Mouse (Mus musculus) MEL (cell line): Measurements from ENCODE around the gene Dapk1. TPM values are rescaled to one million over a fixed set of nuclear protein-coding genes. Genes with fewer than 3 reads are reported as not detected.

ENCODE experiments used
- DNase-seq: peaks from one replicate; pipeline ENCODE4 v3.0.0; 2011; ENCODE audit warnings: low read depth, low spot score
- H3K27ac ChIP-seq: 2 replicates; pipeline ENCODE4 v1.5.1; 2012; ENCODE audit warnings: low read depth, mild to moderate bottlenecking, control low read depth, low read length, moderate library complexity; ENCODE audit not compliant: control insufficient read depth
- H3K27me3 ChIP-seq, 2 experiments: fragments of 150-350 bp in 1 of 2; sonication (generic) in 1 of 2; 2 replicates each; pipeline ENCODE4 v1.6.1; 2012; ENCODE audit warnings: low read length in 2 of 2, mild to moderate bottlenecking in 2 of 2, improper control_type of control experiment in 1 of 2, moderate library complexity in 1 of 2; ENCODE audit not compliant: insufficient read depth in 2 of 2, control insufficient read depth in 1 of 2
- H3K36me3 ChIP-seq, 2 experiments: 2 replicates each; pipeline ENCODE4 v1.6.1; 2012 to 2014; ENCODE audit warnings: low read length in 2 of 2, improper control_type of control experiment in 1 of 2, inconsistent platforms in 1 of 2, mild to moderate bottlenecking in 1 of 2; ENCODE audit not compliant: insufficient read depth in 2 of 2, control insufficient read depth in 1 of 2
- H3K4me1 ChIP-seq, 2 experiments: fragments of 150-350 bp in 1 of 2; sonication (generic) in 1 of 2; 2 replicates each; pipeline ENCODE4 v1.6.1; 2012; ENCODE audit warnings: low read length in 2 of 2, improper control_type of control experiment in 1 of 2, mild to moderate bottlenecking in 1 of 2; ENCODE audit not compliant: insufficient read depth in 2 of 2, control insufficient read depth in 1 of 2
- H3K4me3 ChIP-seq, 2 experiments: fragments of 150-350 bp in 1 of 2; sonication (generic) in 1 of 2; 2 replicates each; pipeline ENCODE4 v1.5.1; 2012; ENCODE audit warnings: low read depth in 2 of 2, low read length in 2 of 2, mild to moderate bottlenecking in 2 of 2, moderate library complexity in 2 of 2, control low read depth in 1 of 2, improper control_type of control experiment in 1 of 2; ENCODE audit not compliant: control insufficient read depth in 1 of 2, insufficient read depth in 1 of 2
- H3K79me2 ChIP-seq: 2 replicates; pipeline ENCODE4 v1.6.1; 2012; ENCODE audit warnings: mild to moderate bottlenecking, low read length, moderate library complexity; ENCODE audit not compliant: control insufficient read depth, poor library complexity, insufficient read depth
- H3K9ac ChIP-seq: 2 replicates; pipeline ENCODE4 v1.6.1; 2012; ENCODE audit warnings: low read depth, mild to moderate bottlenecking, control low read depth, low read length, moderate library complexity; ENCODE audit not compliant: control insufficient read depth, poor library complexity, severe bottlenecking
- H3K9me3 ChIP-seq: fragments of 150-350 bp; sonication (generic); replicated peaks from 2 replicates; pipeline ENCODE4 v1.6.1; 2012; ENCODE audit warnings: mild to moderate bottlenecking, low read length, improper control_type of control experiment, moderate library complexity; ENCODE audit not compliant: insufficient read depth
- BHLHE40 ChIP-seq: IDR thresholded peaks from 2 replicates; pipeline ENCODE4 v1.6.1; 2012; ENCODE audit warnings: low read depth, mild to moderate bottlenecking, inconsistent platforms, low read length, improper control_type of control experiment, borderline replicate concordance
- CHD2 ChIP-seq: IDR thresholded peaks from 2 replicates; pipeline ENCODE4 v1.6.1; 2011; ENCODE audit warnings: low read length, improper control_type of control experiment
- CTCF ChIP-seq, 3 experiments: IDR thresholded peaks in 2 of 3; conservative IDR thresholded peaks in 1 of 3; 2 replicates each; pipeline ENCODE4 v1.5.1; 2011 to 2012; ENCODE audit warnings: low read length in 3 of 3, low read depth in 2 of 3, mild to moderate bottlenecking in 2 of 3, improper control_type of control experiment in 1 of 3, inconsistent platforms in 1 of 3, mixed read lengths in 1 of 3, moderate library complexity in 1 of 3; ENCODE audit not compliant: control insufficient read depth in 1 of 3, insufficient read depth in 1 of 3, poor library complexity in 1 of 3, severe bottlenecking in 1 of 3
- E2F4 ChIP-seq: IDR thresholded peaks from 2 replicates; pipeline ENCODE4 v1.6.1; 2011; ENCODE audit warnings: low read depth, low read length, improper control_type of control experiment, borderline replicate concordance
- EP300 ChIP-seq, 2 experiments: IDR thresholded peaks; 2 replicates each; pipeline ENCODE4 v1.6.1; 2011; ENCODE audit warnings: improper control_type of control experiment in 2 of 2, low read length in 2 of 2, low read depth in 1 of 2, mild to moderate bottlenecking in 1 of 2
- GABPA ChIP-seq: IDR thresholded peaks from 2 replicates; pipeline ENCODE4 v1.6.1; 2012; ENCODE audit warnings: low read depth, mild to moderate bottlenecking, inconsistent platforms, low read length, improper control_type of control experiment, moderate library complexity
- GATA1 ChIP-seq: IDR thresholded peaks from 2 replicates; pipeline ENCODE4 v1.6.1; 2011; ENCODE audit warnings: low read depth, low read length, improper control_type of control experiment
- HCFC1 ChIP-seq: IDR thresholded peaks from 2 replicates; pipeline ENCODE4 v1.6.1; 2012; ENCODE audit warnings: low read depth, mild to moderate bottlenecking, inconsistent platforms, low read length, improper control_type of control experiment, moderate library complexity
- KAT2A ChIP-seq: conservative IDR thresholded peaks from 2 replicates; pipeline ENCODE4 v1.6.1; 2012; ENCODE audit warnings: low read depth, low read length, improper control_type of control experiment, inconsistent platforms
- MAFK ChIP-seq: IDR thresholded peaks from 2 replicates; pipeline ENCODE4 v1.6.1; 2011; ENCODE audit warnings: low read depth, mild to moderate bottlenecking, low read length, improper control_type of control experiment, borderline replicate concordance
- MAX ChIP-seq: IDR thresholded peaks from 2 replicates; pipeline ENCODE4 v1.6.1; 2011; ENCODE audit warnings: low read length, improper control_type of control experiment
- MEF2A ChIP-seq: IDR thresholded peaks from 2 replicates; pipeline ENCODE4 v1.6.1; 2014; ENCODE audit warnings: low read depth, mild to moderate bottlenecking, inconsistent platforms, low read length, improper control_type of control experiment; ENCODE audit not compliant: poor library complexity, insufficient replicate concordance, severe bottlenecking; ENCODE audit errors: extremely low read depth
- MXI1 ChIP-seq: IDR thresholded peaks from 2 replicates; pipeline ENCODE4 v1.6.1; 2011; ENCODE audit warnings: mild to moderate bottlenecking, low read depth, low read length, improper control_type of control experiment
- MYB ChIP-seq: IDR thresholded peaks from 2 replicates; pipeline ENCODE4 v1.6.1; 2011; ENCODE audit warnings: mild to moderate bottlenecking, low read depth, low read length, improper control_type of control experiment
- POLR2AphosphoS2 ChIP-seq: IDR thresholded peaks from 2 replicates; pipeline ENCODE4 v1.6.1; 2011; ENCODE audit warnings: low read length, improper control_type of control experiment
- RAD21 ChIP-seq: IDR thresholded peaks from 2 replicates; pipeline ENCODE4 v1.6.1; 2011; ENCODE audit warnings: mild to moderate bottlenecking, low read depth, low read length, improper control_type of control experiment
- SIN3A ChIP-seq: IDR thresholded peaks from 2 replicates; pipeline ENCODE4 v1.6.1; 2012; ENCODE audit warnings: low read length, improper control_type of control experiment, inconsistent platforms
- SMC3 ChIP-seq: IDR thresholded peaks from 2 replicates; pipeline ENCODE4 v1.6.1; 2011; ENCODE audit warnings: low read depth, low read length, improper control_type of control experiment
- TAL1 ChIP-seq: IDR thresholded peaks from 2 replicates; pipeline ENCODE4 v1.6.1; 2012; ENCODE audit warnings: mild to moderate bottlenecking, inconsistent platforms, low read length, moderate library complexity, mixed read lengths
- TCF12 ChIP-seq: IDR thresholded peaks from 2 replicates; pipeline ENCODE4 v1.6.1; 2014; ENCODE audit warnings: low read depth, mild to moderate bottlenecking, inconsistent platforms, low read length, improper control_type of control experiment, moderate library complexity
- USF2 ChIP-seq, 2 experiments: IDR thresholded peaks; 2 replicates each; pipeline ENCODE4 v1.6.1; 2011 to 2012; ENCODE audit warnings: improper control_type of control experiment in 2 of 2, low read length in 2 of 2, borderline replicate concordance in 1 of 2, inconsistent platforms in 1 of 2, low read depth in 1 of 2, mild to moderate bottlenecking in 1 of 2; ENCODE audit not compliant: insufficient read depth in 1 of 2
- ZC3H11A ChIP-seq: IDR thresholded peaks from 2 replicates; pipeline ENCODE4 v1.6.1; 2012; ENCODE audit warnings: low read depth, mild to moderate bottlenecking, inconsistent platforms, low read length, improper control_type of control experiment
- polyA plus RNA-seq, 2 experiments: library from polyadenylated mRNA; stranded (reverse) in 1 of 2; unstranded in 1 of 2; fragments of >175 nt in 1 of 2; fragments of >200 nt in 1 of 2; gene quantifications; 2 replicates each; pipeline versions ENCODE4 v1.2.1 to v1.2.4; 2012; ENCODE audit warnings: low replicate concordance in 2 of 2, low read depth in 1 of 2; ENCODE audit not compliant: insufficient read length in 2 of 2, insufficient read depth in 1 of 2, missing spikeins in 1 of 2
- total RNA-seq: library from RNA; depleted of rRNA; stranded (reverse); fragments of 300-350 nt; gene quantifications from 2 replicates; pipeline ENCODE4 v1.2.3, GENCODE M21; 2012

Dapk1 gene
- total and polyA plus RNA-seq, 3 experiments = 5.1 to 8.2 TPM; not detected in 1

DNA sequence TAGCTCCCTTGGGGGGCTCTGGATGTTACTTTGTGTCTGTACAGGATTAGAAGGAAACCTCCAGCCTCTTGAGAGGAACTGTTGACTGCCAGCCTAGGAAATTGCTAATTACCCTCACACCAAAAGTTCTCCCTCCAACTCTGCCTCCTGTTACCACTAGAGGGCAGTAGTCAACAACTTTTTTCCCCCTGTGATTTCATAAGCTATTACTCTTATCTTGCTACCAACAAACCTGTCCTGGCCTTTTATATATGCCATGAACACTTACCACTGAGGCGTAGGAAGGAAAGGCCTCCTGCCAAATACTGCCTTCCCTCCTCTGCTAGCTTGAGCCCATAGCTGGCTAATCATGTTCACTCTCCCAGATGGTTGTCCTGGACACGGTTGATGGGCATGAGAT, 146.8 kb downstream of the Dapk1 start:
- Histone ChIP-seq H3K9me3 (no peaks in the 10 kb centered on the region), H3K9ac (no peak overlapping the region), H3K4me3 (no peak overlapping the region), H3K79me2 (no peaks in the 10 kb centered on the region), H3K27me3 (no peaks in the 10 kb centered on the region), H3K27ac (no peak overlapping the region), H3K4me1 (peaks cover 6 to 20% of the 10 kb centered on the region in 2 experiments), H3K36me3 (peaks cover 0 to 17% of the 10 kb centered on the region in 2 experiments; a peak in 2 of 4 replicates)
- TF ChIP-seq GATA1 (0 out of 2 replicates have a peak, but pooled peaks have one; percentile 28), SMC3 (peak; percentile 61), CTCF (IDR thresholded peaks at IDR 0.05 in 2 of 3, conservative IDR thresholded peaks at IDR 0.05 in 1 of 3; ENCODE audit: control insufficient read depth in 1 of 3, insufficient read depth in 1 of 3, low read depth in 2 of 3, low read length in 3 of 3, poor library complexity in 1 of 3, severe bottlenecking in 1 of 3) (peak; percentile 29 to 80 (median 75); a peak in 5 of 6 replicates), MEF2A (no peak), ZC3H11A (peak; percentile 19; the same call in 1 of the 2 replicates), MAFK (no peak), MXI1 (no peak), TCF12 (no peak), SIN3A (no peak), HCFC1 (no peak), CHD2 (no peak), EP300 (IDR thresholded peaks at IDR 0.05; ENCODE audit: low read depth in 1 of 2, low read length in 2 of 2) (no peak), RAD21 (peak; percentile 60), GABPA (no peak)
- peak; percentile 58 for DNase-seq

DNA sequence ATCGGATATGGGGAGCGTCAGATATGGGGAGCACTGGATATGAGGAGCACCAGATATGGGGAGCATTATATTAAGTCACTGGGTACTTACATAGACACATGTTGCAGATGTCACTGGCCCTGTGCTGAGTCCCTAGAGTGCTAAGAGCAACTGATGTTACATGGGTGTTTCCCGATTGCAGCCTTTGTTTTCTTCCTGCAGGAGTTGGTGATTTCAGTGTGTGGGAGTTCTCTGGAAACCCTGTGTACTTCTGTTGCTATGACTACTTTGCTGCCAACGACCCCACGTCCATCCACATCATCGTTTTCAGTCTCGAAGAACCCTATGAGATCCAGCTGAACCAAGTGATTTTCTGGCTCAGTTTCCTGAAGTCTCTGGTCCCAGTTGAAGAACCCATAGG, 149.2 kb downstream of the Dapk1 start:
- Histone ChIP-seq H3K9ac (no peak overlapping the region), H3K4me1 (peaks cover under 1 to 2% of the 10 kb centered on the region in 2 experiments; a peak in 2 of 4 replicates), H3K27me3 (no peaks in the 10 kb centered on the region), H3K27ac (no peak overlapping the region), H3K9me3 (no peaks in the 10 kb centered on the region), H3K79me2 (no peaks in the 10 kb centered on the region), H3K36me3 (no peaks in the 10 kb centered on the region; a peak in 1 of 4 replicates), H3K4me3 (no peak overlapping the region)
- TF ChIP-seq MAFK (no peak), TAL1 (no peak), HCFC1 (no peak), MAX (no peak), MYB (no peak), EP300 (IDR thresholded peaks at IDR 0.05; ENCODE audit: low read depth in 1 of 2, low read length in 2 of 2) (no peak)
- no peak for DNase-seq

GRCm38 (mm10) chr13:60753216-60753615, 151.5 kb downstream of the Dapk1 start:
- Histone ChIP-seq H3K27ac (no peak overlapping the region), H3K9me3 (no peaks in the 10 kb centered on the region), H3K4me1 (no peaks in the 10 kb centered on the region), H3K36me3 (no peaks in the 10 kb centered on the region), H3K27me3 (no peaks in the 10 kb centered on the region), H3K9ac (no peak overlapping the region), H3K4me3 (no peak overlapping the region), H3K79me2 (no peaks in the 10 kb centered on the region)
- no peak for DNase-seq
- TF ChIP-seq RAD21 (no peak), BHLHE40 (no peak), MAFK (no peak), POLR2AphosphoS2 (no peak), USF2 (IDR thresholded peaks at IDR 0.05; ENCODE audit: borderline replicate concordance in 1 of 2, insufficient read depth in 1 of 2, low read depth in 1 of 2, low read length in 2 of 2) (no peak), KAT2A (no peak), E2F4 (no peak)
